Mouse (Mus musculus) left cerebral cortex, adult 11 months (tissue): Measurements from ENCODE around the gene A830031A19Rik.

Experiments
- DNase-seq: peaks from one replicate; pipeline ENCODE4 v3.0.0; 2022; ENCODE audit warnings: low spot score

Gene A830031A19Rik

GRCm38 (mm10) chr11:24095656-24096353 is 21.0 kb upstream of the A830031A19Rik start:
- DNase-seq: no peak

GRCm38 (mm10) chr11:24095236-24095635 is 20.4 kb upstream of the A830031A19Rik start:
- no peak for DNase-seq

GRCm38 (mm10) chr11:24094086-24094487 is 19.2 kb upstream of the A830031A19Rik start:
- no peak for DNase-seq

GRCm38 (mm10) chr11:24092618-24093017 is 17.8 kb upstream of the A830031A19Rik start:
- DNase-seq: no peak

GRCm38 (mm10) chr11:24091393-24092080 is 16.7 kb upstream of the A830031A19Rik start:
- no peak for DNase-seq

- no peak for DNase-seq
These were observed 15.6 kb upstream of the A830031A19Rik start for GRCm38 (mm10) chr11:24090443-24090842.

GRCm38 (mm10) chr11:24087069-24087468 is 12.2 kb upstream of the A830031A19Rik start:
- no peak for DNase-seq

GRCm38 (mm10) chr11:24085986-24086385 is 11.1 kb upstream of the A830031A19Rik start:
- no peak for DNase-seq

GRCm38 (mm10) chr11:24084590-24084989 is 9.7 kb upstream of the A830031A19Rik start:
- no peak for DNase-seq

GRCm38 (mm10) chr11:24084077-24084476 is 9.2 kb upstream of the A830031A19Rik start:
- no peak for DNase-seq

- DNase-seq: no peak
These were observed 8.6 kb upstream of the A830031A19Rik start for GRCm38 (mm10) chr11:24083423-24083822.

GRCm38 (mm10) chr11:24083076-24083405 is 8.2 kb upstream of the A830031A19Rik start:
- DNase-seq: no peak

- no peak for DNase-seq
These were observed 7.7 kb upstream of the A830031A19Rik start for GRCm38 (mm10) chr11:24082385-24083075.

- DNase-seq: no peak
These were observed 7.0 kb upstream of the A830031A19Rik start for GRCm38 (mm10) chr11:24081687-24082384.

- DNase-seq: no peak
These were observed 6.3 kb upstream of the A830031A19Rik start for GRCm38 (mm10) chr11:24081016-24081686.

GRCm38 (mm10) chr11:24080541-24080940 is 5.7 kb upstream of the A830031A19Rik start:
- DNase-seq: no peak

- no peak for DNase-seq
These were observed 4.8 kb upstream of the A830031A19Rik start for GRCm38 (mm10) chr11:24079392-24080391.

GRCm38 (mm10) chr11:24078706-24079316 is 4.0 kb upstream of the A830031A19Rik start:
- no peak for DNase-seq

- DNase-seq: no peak
These were observed 3.2 kb upstream of the A830031A19Rik start, which contains the start of gene Bcl11a for GRCm38 (mm10) chr11:24077795-24078705. Bcl11a (plus strand) TSS chr11:24078056.
